Mouse (Mus musculus): Measurements from ENCODE around the gene Lama2. TPM values are rescaled to one million over a fixed set of nuclear protein-coding genes. Genes with fewer than 3 reads are reported as not detected.

The Lama2 gene
- polyA plus RNA-seq, 1 experiment from 2014 or later: 6.1 TPM

- Histone ChIP-seq H3K9me3 (ENCODE audit: control insufficient read depth, low read length) (no peaks in the 10 kb centered on the region), H3K27ac (ENCODE audit: low read length) (no peak overlapping the region), H3K4me2 (ENCODE audit: low read depth, low read length) (no peak overlapping the region), H3K36me3 (ENCODE audit: control insufficient read depth, insufficient read depth, low read length) (no peaks in the 10 kb centered on the region), H3K4me1 (ENCODE audit: control insufficient read depth, insufficient read depth, low read length) (no peaks in the 10 kb centered on the region), H3K27me3 (replicated peaks; ENCODE audit: control insufficient read depth, insufficient read depth, low read length) (no peaks in the 10 kb centered on the region), H3K4me3 (ENCODE audit: low read length) (no peak overlapping the region), H3K9ac (ENCODE audit: low read depth, low read length) (no peak overlapping the region)
- no peak for ATAC-seq
Observed at GRCm38 (mm10) chr10:27012804-27013365, 606.7 kb downstream of the Lama2 start.

- 70% methylated on average over 2 of the region's 2 CpGs for WGBS
- H3K4me1 ChIP-seq (ENCODE audit: control insufficient read depth, insufficient read depth, low read length): no peaks in the 10 kb centered on the region
- H3K4me3 ChIP-seq (ENCODE audit: low read length): no peak overlapping the region
- no peak overlapping the region for H3K27ac ChIP-seq (ENCODE audit: low read length)
- H3K9me3 ChIP-seq (ENCODE audit: control insufficient read depth, low read length): no peaks in the 10 kb centered on the region
- no peak overlapping the region for H3K4me2 ChIP-seq (ENCODE audit: low read depth, low read length)
- H3K9ac ChIP-seq (ENCODE audit: low read depth, low read length): no peak overlapping the region
- ATAC-seq: no peak
- H3K36me3 ChIP-seq (ENCODE audit: control insufficient read depth, insufficient read depth, low read length): no peaks in the 10 kb centered on the region
- H3K27me3 ChIP-seq (replicated peaks; ENCODE audit: control insufficient read depth, insufficient read depth, low read length): no peaks in the 10 kb centered on the region
Observed at GRCm38 (mm10) chr10:27007364-27007763, 612.2 kb downstream of the Lama2 start.

- no peak for ATAC-seq
- Histone ChIP-seq H3K27me3 (replicated peaks; ENCODE audit: control insufficient read depth, insufficient read depth, low read length) (no peaks in the 10 kb centered on the region), H3K4me2 (ENCODE audit: low read depth, low read length) (no peak overlapping the region), H3K27ac (ENCODE audit: low read length) (no peak overlapping the region), H3K36me3 (ENCODE audit: control insufficient read depth, insufficient read depth, low read length) (no peaks in the 10 kb centered on the region), H3K4me3 (ENCODE audit: low read length) (no peak overlapping the region), H3K9me3 (ENCODE audit: control insufficient read depth, low read length) (no peaks in the 10 kb centered on the region), H3K4me1 (ENCODE audit: control insufficient read depth, insufficient read depth, low read length) (no peaks in the 10 kb centered on the region), H3K9ac (ENCODE audit: low read depth, low read length) (no peak overlapping the region)
- 65% methylated on average over 2 of the region's 2 CpGs for WGBS
Observed at GRCm38 (mm10) chr10:27005716-27006115, 613.8 kb downstream of the Lama2 start.

- no peak overlapping the region for H3K4me3 ChIP-seq (ENCODE audit: low read length)
- H3K9ac ChIP-seq (ENCODE audit: low read depth, low read length): no peak overlapping the region
- no peaks in the 10 kb centered on the region for H3K36me3 ChIP-seq (ENCODE audit: control insufficient read depth, insufficient read depth, low read length)
- H3K4me1 ChIP-seq (ENCODE audit: control insufficient read depth, insufficient read depth, low read length): no peaks in the 10 kb centered on the region
- no peak overlapping the region for H3K27ac ChIP-seq (ENCODE audit: low read length)
- no peak overlapping the region for H3K4me2 ChIP-seq (ENCODE audit: low read depth, low read length)
- no peaks in the 10 kb centered on the region for H3K27me3 ChIP-seq (replicated peaks; ENCODE audit: control insufficient read depth, insufficient read depth, low read length)
- ATAC-seq: no peak
- no peaks in the 10 kb centered on the region for H3K9me3 ChIP-seq (ENCODE audit: control insufficient read depth, low read length)
- 77% methylated on average over 2 of the region's 2 CpGs for WGBS
Observed at GRCm38 (mm10) chr10:27001554-27002178, 617.9 kb downstream of the Lama2 start.

GRCm38 (mm10) chr10:26996684-26997083 is 622.9 kb downstream of the Lama2 start:
- no peaks in the 10 kb centered on the region for H3K4me1 ChIP-seq (ENCODE audit: control insufficient read depth, insufficient read depth, low read length)
- H3K36me3 ChIP-seq (ENCODE audit: control insufficient read depth, insufficient read depth, low read length): no peaks in the 10 kb centered on the region
- H3K4me2 ChIP-seq (ENCODE audit: low read depth, low read length): no peak overlapping the region
- H3K9me3 ChIP-seq (ENCODE audit: control insufficient read depth, low read length): no peaks in the 10 kb centered on the region
- H3K27me3 ChIP-seq (replicated peaks; ENCODE audit: control insufficient read depth, insufficient read depth, low read length): no peaks in the 10 kb centered on the region
- no peak for ATAC-seq
- H3K9ac ChIP-seq (ENCODE audit: low read depth, low read length): no peak overlapping the region
- H3K27ac ChIP-seq (ENCODE audit: low read length): no peak overlapping the region
- no peak overlapping the region for H3K4me3 ChIP-seq (ENCODE audit: low read length)

GRCm38 (mm10) chr10:26995987-26996386 is 623.6 kb downstream of the Lama2 start:
- peak overlapping the region; percentile 69; the same call in 1 of the 2 replicates for H3K27ac ChIP-seq (ENCODE audit: low read length)

GRCm38 (mm10) chr10:26995182-26995975 is 624.2 kb downstream of the Lama2 start:
- no peaks in the 10 kb centered on the region for H3K9me3 ChIP-seq (ENCODE audit: control insufficient read depth, low read length)
- H3K36me3 ChIP-seq (ENCODE audit: control insufficient read depth, insufficient read depth, low read length): no peaks in the 10 kb centered on the region
- H3K9ac ChIP-seq (ENCODE audit: low read depth, low read length): no peak overlapping the region
- peak overlapping the region; percentile 69 for H3K27ac ChIP-seq (ENCODE audit: low read length)
- no peak overlapping the region for H3K4me3 ChIP-seq (ENCODE audit: low read length)
- ATAC-seq: peak; percentile 80
- no peaks in the 10 kb centered on the region for H3K4me1 ChIP-seq (ENCODE audit: control insufficient read depth, insufficient read depth, low read length)
- H3K4me2 ChIP-seq (ENCODE audit: low read depth, low read length): no peak overlapping the region
- 76% methylated on average over 8 of the region's 8 CpGs for WGBS
- no peaks in the 10 kb centered on the region for H3K27me3 ChIP-seq (replicated peaks; ENCODE audit: control insufficient read depth, insufficient read depth, low read length)

More at GRCm38 (mm10) chr10:26995987-26996386, 623.6 kb downstream of the Lama2 start:
- H3K4me2 ChIP-seq (ENCODE audit: low read depth, low read length): no peak overlapping the region
- no peaks in the 10 kb centered on the region for H3K4me1 ChIP-seq (ENCODE audit: control insufficient read depth, insufficient read depth, low read length)
- no peaks in the 10 kb centered on the region for H3K27me3 ChIP-seq (replicated peaks; ENCODE audit: control insufficient read depth, insufficient read depth, low read length)
- no peaks in the 10 kb centered on the region for H3K36me3 ChIP-seq (ENCODE audit: control insufficient read depth, insufficient read depth, low read length)
- WGBS: 44% methylated on average over 6 of the region's 6 CpGs
- no peak overlapping the region for H3K9ac ChIP-seq (ENCODE audit: low read depth, low read length)
- H3K9me3 ChIP-seq (ENCODE audit: control insufficient read depth, low read length): no peaks in the 10 kb centered on the region
- ATAC-seq: peak; percentile 93
- no peak overlapping the region for H3K4me3 ChIP-seq (ENCODE audit: low read length)

- H3K4me2 ChIP-seq (ENCODE audit: low read depth, low read length): no peak overlapping the region
- H3K4me1 ChIP-seq (ENCODE audit: control insufficient read depth, insufficient read depth, low read length): no peaks in the 10 kb centered on the region
- no peaks in the 10 kb centered on the region for H3K27me3 ChIP-seq (replicated peaks; ENCODE audit: control insufficient read depth, insufficient read depth, low read length)
- H3K9ac ChIP-seq (ENCODE audit: low read depth, low read length): no peak overlapping the region
- no peak for ATAC-seq
- no peaks in the 10 kb centered on the region for H3K9me3 ChIP-seq (ENCODE audit: control insufficient read depth, low read length)
- H3K4me3 ChIP-seq (ENCODE audit: low read length): no peak overlapping the region
- H3K36me3 ChIP-seq (ENCODE audit: control insufficient read depth, insufficient read depth, low read length): no peaks in the 10 kb centered on the region
- WGBS: 75% methylated on average over 8 of the region's 8 CpGs
- H3K27ac ChIP-seq (ENCODE audit: low read length): no peak overlapping the region
Observed at GRCm38 (mm10) chr10:26993971-26994761, 625.4 kb downstream of the Lama2 start.

GRCm38 (mm10) chr10:26985451-26985850 is 634.1 kb downstream of the Lama2 start:
- H3K4me1 ChIP-seq (ENCODE audit: control insufficient read depth, insufficient read depth, low read length): no peaks in the 10 kb centered on the region
- H3K9me3 ChIP-seq (ENCODE audit: control insufficient read depth, low read length): no peaks in the 10 kb centered on the region
- WGBS: 38% methylated on average over 1 of the region's 1 CpGs
- H3K27ac ChIP-seq (ENCODE audit: low read length): no peak overlapping the region
- no peak overlapping the region for H3K9ac ChIP-seq (ENCODE audit: low read depth, low read length)
- no peak overlapping the region for H3K4me3 ChIP-seq (ENCODE audit: low read length)
- no peaks in the 10 kb centered on the region for H3K27me3 ChIP-seq (replicated peaks; ENCODE audit: control insufficient read depth, insufficient read depth, low read length)
- no peak for ATAC-seq
- no peak overlapping the region for H3K4me2 ChIP-seq (ENCODE audit: low read depth, low read length)
- no peaks in the 10 kb centered on the region for H3K36me3 ChIP-seq (ENCODE audit: control insufficient read depth, insufficient read depth, low read length)

Measured in intestine, embryonic 16.5 days (tissue).